Mouse (Mus musculus) intestine, postnatal 0 days (tissue): ENCODE data around the gene 4930590J08Rik. TPM values are rescaled to one million over a fixed set of nuclear protein-coding genes. Genes with fewer than 3 reads are reported as not detected.
A peak's percentile ranks its signal among the peaks of the same experiment; 100 is the strongest.

Experiments used
- ATAC-seq: fragments of 200-750 bp; cut with Nextera tagmentation; 2 replicates; pipeline ENCODE4 v1.8.0; 2017; ENCODE audit warnings: mild to moderate bottlenecking, moderate TSS enrichment, moderate library complexity
- H3K27ac ChIP-seq: fragments of 300-500 bp; sonication (generic); 2 replicates; pipeline ENCODE4 v1.5.1; 2014; ENCODE audit warnings: mild to moderate bottlenecking, low read depth, low read length, moderate library complexity
- H3K27me3 ChIP-seq: fragments of 300-500 bp; sonication (generic); replicated peaks from 2 replicates; pipeline ENCODE4 v1.6.1; 2014; ENCODE audit warnings: low read length, mixed read lengths; ENCODE audit not compliant: control insufficient read depth, insufficient read depth
- H3K36me3 ChIP-seq: fragments of 300-500 bp; sonication (generic); 2 replicates; pipeline ENCODE4 v1.6.1; 2014; ENCODE audit warnings: mild to moderate bottlenecking, moderate library complexity; ENCODE audit not compliant: control insufficient read depth, insufficient read depth
- H3K4me1 ChIP-seq: fragments of 300-500 bp; sonication (generic); replicated peaks from 2 replicates; pipeline ENCODE4 v1.6.1; 2014; ENCODE audit warnings: antibody characterized with exemption, low read length, mixed read lengths; ENCODE audit not compliant: control insufficient read depth, insufficient read depth
- H3K4me2 ChIP-seq: fragments of 300-500 bp; sonication (generic); replicated peaks from 2 replicates; pipeline ENCODE4 v1.6.1; 2014; ENCODE audit warnings: low read depth, mild to moderate bottlenecking, moderate library complexity
- H3K4me3 ChIP-seq: fragments of 300-500 bp; sonication (generic); 2 replicates; pipeline ENCODE4 v1.5.1; 2014; ENCODE audit warnings: low read depth, low read length
- H3K9ac ChIP-seq: fragments of 300-500 bp; sonication (generic); 2 replicates; pipeline ENCODE4 v1.6.1; 2014; ENCODE audit warnings: mild to moderate bottlenecking, low read depth, low read length
- H3K9me3 ChIP-seq: fragments of 300-500 bp; sonication (generic); 2 replicates; pipeline ENCODE4 v1.6.1; 2016; ENCODE audit warnings: mixed run types; ENCODE audit not compliant: control insufficient read depth
- CTCF ChIP-seq: sonication (generic); IDR thresholded peaks from 2 replicates; pipeline ENCODE4 v1.5.1; 2016; ENCODE audit warnings: low read depth, mild to moderate bottlenecking, control low read depth, antibody characterized with exemption, moderate library complexity
- WGBS: fragments of 180-500 bp; shearing (Covaris S2); extraction: QIAGEN DNeasy Blood & Tissue Kit; methylation state at CpG from one replicate; pipeline ENCODE4 v1.1.7; 2014; 5-methylcytosine and 5-hydroxymethylcytosine counted together
- polyA plus RNA-seq: library from polyadenylated mRNA; unstranded; fragments of >200 nt; fragmentation: Nextera tagmentation; extraction: Ambion mirVana; gene quantifications from 2 replicates; pipeline ENCODE4 v1.2.1, GENCODE M21; 2015

4930590J08Rik gene
- polyA plus RNA-seq, 1 experiment from 2014 or later = 0.16 TPM

DNA sequence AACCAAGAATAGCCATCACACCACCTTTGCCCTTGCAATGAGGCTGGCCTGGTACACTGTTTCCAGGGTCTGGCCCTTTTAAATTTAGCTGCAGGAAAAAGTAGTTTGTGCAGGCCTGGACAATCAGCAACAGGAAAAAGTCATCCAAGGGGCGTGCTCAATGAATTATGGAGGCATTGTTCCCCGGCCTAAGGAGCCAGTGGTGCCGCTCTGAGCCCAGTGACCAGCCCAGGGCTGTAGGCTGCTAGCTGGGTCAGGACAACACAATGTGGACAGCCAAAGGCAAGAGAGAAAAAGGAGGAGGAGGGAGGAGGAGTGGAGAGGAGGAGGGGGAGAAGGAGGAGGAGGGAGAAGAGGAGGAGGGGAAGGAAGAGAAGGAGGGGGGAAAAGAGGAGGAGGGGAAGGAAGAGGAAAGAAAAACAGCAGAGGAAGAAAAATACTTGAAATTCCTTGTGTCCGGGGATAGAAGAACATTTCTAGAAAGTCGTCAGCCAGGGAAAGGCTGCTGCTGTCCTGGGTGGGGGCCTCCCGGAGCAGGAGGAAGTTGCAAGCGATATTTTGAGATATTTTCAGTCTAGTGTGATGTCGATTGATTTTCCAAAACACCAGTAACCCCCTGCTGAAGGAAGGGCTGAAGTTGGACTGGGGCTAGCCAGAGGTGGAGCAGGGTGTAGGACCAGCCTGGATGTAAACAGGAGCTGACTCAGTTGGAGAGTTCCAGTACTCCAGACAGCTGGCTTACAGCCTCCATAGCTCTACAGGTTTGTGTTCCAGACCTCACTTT is 57.6 kb downstream of the 4930590J08Rik start:
- ATAC-seq = no peak
- no peaks in the 10 kb centered on the region for H3K9me3 ChIP-seq
- no peak overlapping the region for H3K9ac ChIP-seq

DNA sequence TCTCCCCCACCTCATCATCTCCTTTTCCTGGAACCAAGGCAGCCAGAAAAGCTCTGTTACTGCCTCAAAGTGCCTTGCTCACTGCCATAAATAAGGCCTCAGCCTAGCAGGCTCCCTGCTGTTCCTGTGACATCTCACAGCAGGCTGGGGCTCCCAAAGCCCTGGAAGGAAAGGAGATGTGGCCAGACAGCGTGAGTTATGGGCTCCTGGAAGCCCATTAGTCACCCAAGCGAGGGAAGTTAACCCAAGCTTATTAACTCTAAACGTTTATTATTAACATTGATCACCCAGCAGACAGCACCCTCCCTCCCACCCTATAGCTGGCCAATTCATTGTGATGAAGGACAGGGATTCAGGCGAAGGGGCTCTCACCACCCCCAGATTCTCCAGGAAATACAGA is 60.8 kb downstream of the 4930590J08Rik start:
- H3K4me1 ChIP-seq = no peaks in the 10 kb centered on the region
- no peak overlapping the region for H3K4me3 ChIP-seq
- H3K4me2 ChIP-seq = no peak overlapping the region
- TF ChIP-seq CTCF = no peak
- no peaks in the 10 kb centered on the region for H3K9me3 ChIP-seq
- H3K27me3 ChIP-seq = no peaks in the 10 kb centered on the region
- no peak overlapping the region for H3K27ac ChIP-seq
- WGBS = 27% methylated on average over 4 of the region's 4 CpGs
- no peak overlapping the region for H3K9ac ChIP-seq
- no peak for ATAC-seq
- no peaks in the 10 kb centered on the region for H3K36me3 ChIP-seq

More for the DNA sequence above, 57.6 kb downstream of the 4930590J08Rik start:
- Histone ChIP-seq H3K4me2 (peak overlapping the region; percentile 24; the same call in 1 of the 2 replicates), H3K27ac (no peak overlapping the region; the same call in 1 of the 2 replicates), H3K4me1 (no peaks in the 10 kb centered on the region), H3K27me3 (no peaks in the 10 kb centered on the region), H3K36me3 (no peaks in the 10 kb centered on the region), H3K4me3 (no peak overlapping the region)
- 29% methylated on average over 8 of the region's 8 CpGs for WGBS
- no peak for TF ChIP-seq CTCF

DNA sequence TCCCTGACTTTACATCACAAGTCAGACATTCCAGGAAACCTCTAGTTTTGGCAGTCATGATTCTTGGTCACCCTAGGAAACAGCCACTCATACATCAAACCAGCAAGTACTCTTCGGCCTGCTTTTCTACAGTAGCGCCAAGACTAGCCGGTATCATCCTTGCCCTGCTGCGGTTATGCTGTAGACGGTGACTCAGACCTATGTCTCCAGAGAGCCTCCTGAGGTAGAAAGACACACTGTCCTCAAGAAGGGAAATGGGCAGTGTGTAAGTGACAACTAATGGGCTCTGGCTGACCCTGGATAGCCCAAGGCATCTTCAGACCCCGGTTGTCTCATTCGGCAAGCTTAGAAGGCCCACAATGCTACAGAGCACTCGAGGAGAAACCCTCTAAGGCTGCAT is 62.5 kb downstream of the 4930590J08Rik start:
- no peaks in the 10 kb centered on the region for H3K36me3 ChIP-seq
- no peaks in the 10 kb centered on the region for H3K9me3 ChIP-seq
- no peak overlapping the region for H3K4me3 ChIP-seq
- H3K4me2 ChIP-seq = no peak overlapping the region
- H3K9ac ChIP-seq = no peak overlapping the region
- WGBS = 85% methylated on average over 8 of the region's 8 CpGs
- no peaks in the 10 kb centered on the region for H3K4me1 ChIP-seq
- no peaks in the 10 kb centered on the region for H3K27me3 ChIP-seq
- H3K27ac ChIP-seq = no peak overlapping the region
- TF ChIP-seq CTCF = no peak
- ATAC-seq = no peak

DNA sequence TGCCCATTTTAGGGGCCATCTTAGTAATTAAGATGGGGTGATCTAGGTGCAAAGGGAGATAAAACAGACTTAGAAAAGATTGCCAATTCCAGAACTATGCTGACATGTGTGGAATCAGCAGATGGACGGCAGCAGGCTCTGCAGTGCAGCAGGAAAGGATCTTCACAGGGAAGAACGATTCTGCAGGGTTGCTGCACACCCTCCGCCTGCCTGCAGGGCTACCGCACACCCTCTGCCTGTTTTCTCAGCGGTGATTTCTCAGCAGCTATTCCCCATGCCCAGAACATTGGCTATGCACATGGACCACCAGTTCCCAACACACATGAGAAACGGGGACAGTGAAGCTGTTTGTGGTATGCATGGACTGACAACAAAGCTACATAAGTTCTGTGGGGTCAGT is 63.4 kb downstream of the 4930590J08Rik start:
- no peaks in the 10 kb centered on the region for H3K27me3 ChIP-seq
- no peaks in the 10 kb centered on the region for H3K9me3 ChIP-seq
- no peaks in the 10 kb centered on the region for H3K36me3 ChIP-seq
- no peak overlapping the region for H3K27ac ChIP-seq
- ATAC-seq = no peak
- no peak overlapping the region for H3K4me2 ChIP-seq
- H3K9ac ChIP-seq = no peak overlapping the region
- no peaks in the 10 kb centered on the region for H3K4me1 ChIP-seq
- 0 out of 2 replicates have a peak, but pooled peaks have one; percentile 8 for TF ChIP-seq CTCF
- WGBS = 41% methylated on average over 6 of the region's 6 CpGs
- H3K4me3 ChIP-seq = no peak overlapping the region

DNA sequence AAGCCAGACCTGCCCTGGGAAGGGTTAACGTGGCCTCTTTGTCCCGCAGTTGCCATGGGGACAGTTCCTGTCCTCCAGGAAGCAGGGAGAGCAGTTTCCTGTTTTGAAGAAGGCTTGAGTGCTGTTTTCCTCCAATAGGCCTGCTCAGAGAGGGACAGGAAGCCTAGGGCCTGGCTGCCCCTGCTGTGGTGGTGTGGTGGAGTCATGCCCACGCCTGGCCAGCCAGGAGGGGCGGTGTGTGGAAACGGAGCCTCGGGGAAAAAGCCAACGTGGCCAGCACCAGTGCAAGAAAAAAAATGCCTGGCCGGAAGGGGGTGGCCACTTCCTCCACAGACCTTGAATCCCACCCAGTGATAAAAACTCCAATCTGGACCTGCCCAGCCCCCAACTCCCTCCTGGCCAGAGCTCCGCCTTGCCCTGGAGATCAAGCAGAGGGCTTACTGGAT is 69.6 kb downstream of the 4930590J08Rik start:
- WGBS = 41% methylated on average over 9 of the region's 9 CpGs
- Histone ChIP-seq H3K27me3 (0 out of 2 replicates have a peak, but pooled peaks cover 2% of the 10 kb centered on the region), H3K9ac (no peak overlapping the region), H3K9me3 (no peaks in the 10 kb centered on the region), H3K27ac (no peak overlapping the region), H3K4me2 (no peak overlapping the region), H3K4me3 (no peak overlapping the region), H3K36me3 (no peaks in the 10 kb centered on the region), H3K4me1 (no peaks in the 10 kb centered on the region)
- 0 out of 2 replicates have a peak, but pooled peaks have one; percentile 33 for ATAC-seq
- peak; percentile 36 for TF ChIP-seq CTCF

DNA sequence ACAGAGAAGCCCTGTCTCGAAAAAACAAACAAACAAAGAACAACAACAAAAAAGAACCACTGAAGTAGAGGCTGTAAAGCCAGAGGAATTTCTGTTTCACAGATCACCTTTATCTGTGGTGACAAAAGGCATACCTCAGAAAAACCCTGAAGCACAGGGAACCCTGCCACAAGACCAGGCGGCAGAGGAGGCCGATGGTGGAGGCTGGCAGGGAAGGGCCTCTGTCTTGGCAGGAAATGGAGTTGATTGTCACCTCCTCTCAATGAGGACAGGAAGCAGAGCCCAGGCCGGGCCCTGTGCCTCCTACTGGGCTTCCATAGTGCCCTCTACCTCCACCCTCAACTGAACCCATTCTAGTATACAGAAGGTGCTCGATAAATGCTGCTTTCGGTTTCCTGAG is 71.4 kb downstream of the 4930590J08Rik start:
- Histone ChIP-seq H3K4me3 (no peak overlapping the region), H3K27ac (no peak overlapping the region), H3K9me3 (no peaks in the 10 kb centered on the region), H3K9ac (no peak overlapping the region), H3K27me3 (peaks cover 13% of the 10 kb centered on the region), H3K36me3 (no peaks in the 10 kb centered on the region), H3K4me2 (no peak overlapping the region), H3K4me1 (no peaks in the 10 kb centered on the region)
- TF ChIP-seq CTCF = no peak
- ATAC-seq = no peak
- 81% methylated on average over 6 of the region's 6 CpGs for WGBS
